Mouse (Mus musculus): ENCODE data around the gene Tma7.

Gene Tma7

GRCm38 (mm10) chr9:109082124-109082800 is at the start of gene Tma7, which contains the start of gene Ccdc51:
Gene Tma7, minus strand, starts transcription at chr9:109082587.
Gene Ccdc51, plus strand, starts transcription at chr9:109082493.
- peak; percentile 81 for DNase-seq

- no peak for DNase-seq
These were observed 47.7 kb upstream of the Tma7 start for GRCm38 (mm10) chr9:109130076-109130475.

GRCm38 (mm10) chr9:109128211-109128610 is 45.8 kb upstream of the Tma7 start:
- peak; percentile 62 for DNase-seq

GRCm38 (mm10) chr9:109127076-109127475 is 44.7 kb upstream of the Tma7 start:
- DNase-seq, result no peak

GRCm38 (mm10) chr9:109125481-109125880 is 43.1 kb upstream of the Tma7 start:
- DNase-seq, result no peak

GRCm38 (mm10) chr9:109125043-109125442 is 42.7 kb upstream of the Tma7 start:
- DNase-seq, result no peak

GRCm38 (mm10) chr9:109124164-109124563 is 41.8 kb upstream of the Tma7 start:
- no peak for DNase-seq

- peak; percentile 33 for DNase-seq
These were observed 40.9 kb upstream of the Tma7 start for GRCm38 (mm10) chr9:109123266-109123665.

GRCm38 (mm10) chr9:109122553-109123085 is 40.2 kb upstream of the Tma7 start:
- peak; percentile 44 for DNase-seq

GRCm38 (mm10) chr9:109120956-109121355 is 38.6 kb upstream of the Tma7 start:
- DNase-seq, result no peak

GRCm38 (mm10) chr9:109119571-109119970 is 37.2 kb upstream of the Tma7 start:
- no peak for DNase-seq

- peak; percentile 30 for DNase-seq
These were observed 35.7 kb upstream of the Tma7 start for GRCm38 (mm10) chr9:109118106-109118505.

GRCm38 (mm10) chr9:109116205-109116604 is 33.8 kb upstream of the Tma7 start:
- no peak for DNase-seq

GRCm38 (mm10) chr9:109114871-109115270 is 32.5 kb upstream of the Tma7 start:
- DNase-seq, result no peak

- DNase-seq, result no peak
These were observed 31.9 kb upstream of the Tma7 start for GRCm38 (mm10) chr9:109114276-109114675.

- no peak for DNase-seq
These were observed 30.9 kb upstream of the Tma7 start for GRCm38 (mm10) chr9:109113331-109113730.

GRCm38 (mm10) chr9:109111591-109111990 is 29.2 kb upstream of the Tma7 start:
- no peak for DNase-seq

- no peak for DNase-seq
These were observed 28.7 kb upstream of the Tma7 start for GRCm38 (mm10) chr9:109111101-109111500.

GRCm38 (mm10) chr9:109110240-109110639 is 27.9 kb upstream of the Tma7 start:
- no peak for DNase-seq

GRCm38 (mm10) chr9:109107341-109107740 is 25.0 kb upstream of the Tma7 start:
- DNase-seq, result no peak

GRCm38 (mm10) chr9:109105648-109106047 is 23.3 kb upstream of the Tma7 start:
- DNase-seq, result no peak

- peak; percentile 43 for DNase-seq
These were observed 22.6 kb upstream of the Tma7 start for GRCm38 (mm10) chr9:109105011-109105410.

GRCm38 (mm10) chr9:109104083-109104482 is 21.7 kb upstream of the Tma7 start:
- no peak for DNase-seq

GRCm38 (mm10) chr9:109103250-109103649 is 20.9 kb upstream of the Tma7 start:
- no peak for DNase-seq

- no peak for DNase-seq
These were observed 20.2 kb upstream of the Tma7 start for GRCm38 (mm10) chr9:109102541-109102940.

Measured in lung, postnatal 14 days (tissue).